Mouse (Mus musculus) liver, postnatal 0 days (tissue): Measurements from ENCODE around the gene Sox12. TPM values are rescaled to one million over a fixed set of nuclear protein-coding genes. Genes with fewer than 3 reads are reported as not detected.

Experiments used
- ATAC-seq: fragments of 200-750 bp; cut with Nextera tagmentation; 2 replicates; pipeline ENCODE4 v1.8.0; 2017; ENCODE audit warnings: mild to moderate bottlenecking, moderate library complexity
- DNase-seq: peaks from one replicate; pipeline ENCODE4 v3.0.0-alpha.2; 2016
- H3K27ac ChIP-seq: fragments of 300-500 bp; sonication (generic); 2 replicates; pipeline ENCODE4 v1.5.1; 2014; ENCODE audit warnings: antibody characterized with exemption, moderate library complexity, mild to moderate bottlenecking, low read depth
- H3K27me3 ChIP-seq: fragments of 300-500 bp; sonication (generic); 2 replicates; pipeline ENCODE4 v1.6.1; 2014; ENCODE audit warnings: low read length, control low read depth, mixed read lengths; ENCODE audit not compliant: insufficient read depth
- H3K36me3 ChIP-seq: fragments of 300-500 bp; sonication (generic); replicated peaks from 2 replicates; pipeline ENCODE4 v1.6.1; 2014; ENCODE audit warnings: mild to moderate bottlenecking, control low read depth, low read length, moderate library complexity, mixed read lengths; ENCODE audit not compliant: insufficient read depth
- H3K4me1 ChIP-seq: fragments of 300-500 bp; sonication (generic); 2 replicates; pipeline ENCODE4 v1.6.1; 2014; ENCODE audit warnings: antibody characterized with exemption, mild to moderate bottlenecking, control low read depth; ENCODE audit not compliant: insufficient read depth
- H3K4me2 ChIP-seq: fragments of 300-500 bp; sonication (generic); 2 replicates; pipeline ENCODE4 v1.6.1; 2014; ENCODE audit warnings: low read depth, mild to moderate bottlenecking, low read length, moderate library complexity, mixed read lengths
- H3K4me3 ChIP-seq: fragments of 300-500 bp; sonication (generic); 2 replicates; pipeline ENCODE4 v1.5.1; 2014; ENCODE audit warnings: low read depth, low read length
- H3K9ac ChIP-seq: fragments of 300-500 bp; sonication (generic); replicated peaks from 2 replicates; pipeline ENCODE4 v1.6.1; 2014; ENCODE audit warnings: mild to moderate bottlenecking, moderate library complexity
- H3K9me3 ChIP-seq: fragments of 300-500 bp; sonication (generic); 2 replicates; pipeline ENCODE4 v1.6.1; 2016; ENCODE audit warnings: mild to moderate bottlenecking, control low read depth, low read length, mixed read lengths
- CTCF ChIP-seq: sonication (generic); IDR thresholded peaks from 2 replicates; pipeline ENCODE4 v1.5.1; 2016; ENCODE audit warnings: antibody characterized with exemption, low read depth
- EP300 ChIP-seq: IDR thresholded peaks from 2 replicates; pipeline ENCODE4 v1.6.1; 2016; ENCODE audit warnings: antibody characterized with exemption, low read depth, mild to moderate bottlenecking
- WGBS: fragments of 180-500 bp; shearing (Covaris S2); extraction: QIAGEN DNeasy Blood & Tissue Kit; methylation state at CpG from one replicate; pipeline ENCODE4 v1.1.7; 2014; ENCODE audit not compliant: insufficient replicate concordance; 5-methylcytosine and 5-hydroxymethylcytosine counted together
- polyA plus RNA-seq: library from polyadenylated mRNA; unstranded; fragments of >200 nt; fragmentation: Nextera tagmentation; extraction: Ambion mirVana; gene quantifications from 2 replicates; pipeline ENCODE4 v1.2.1, GENCODE M21; 2015

Sox12 gene
- polyA plus RNA-seq, 1 experiment from 2014 or later = 1.2 TPM

GRCm38 (mm10) chr2:152396110-152397003, 1.5 kb downstream of the Sox12 start:
- 2% methylated on average over 43 of the region's 46 CpGs for WGBS
- H3K27ac ChIP-seq = peak overlapping the region; percentile 93
- peak; percentile 51 for ATAC-seq
- no peaks in the 10 kb centered on the region for H3K27me3 ChIP-seq
- H3K4me1 ChIP-seq = peaks cover 28% of the 10 kb centered on the region
- peak overlapping the region; percentile 90 for H3K4me2 ChIP-seq
- H3K9ac ChIP-seq = peak overlapping the region; percentile 73
- peak overlapping the region; percentile 73 for H3K4me3 ChIP-seq
- no peaks in the 10 kb centered on the region for H3K9me3 ChIP-seq
- H3K36me3 ChIP-seq = no peaks in the 10 kb centered on the region
- DNase-seq = peak; percentile 88
- peak; percentile 57 for TF ChIP-seq CTCF
- no peak for TF ChIP-seq EP300

- no peaks in the 10 kb centered on the region for H3K27me3 ChIP-seq
- H3K4me2 ChIP-seq = peak overlapping the region; percentile 90
- no peak for ATAC-seq
- peak overlapping the region; percentile 73 for H3K4me3 ChIP-seq
- peaks cover 28% of the 10 kb centered on the region for H3K4me1 ChIP-seq
- no peak for DNase-seq
- no peak overlapping the region for H3K9ac ChIP-seq
- H3K27ac ChIP-seq = no peak overlapping the region
- 42% methylated on average over 12 of the region's 13 CpGs for WGBS
- H3K36me3 ChIP-seq = no peaks in the 10 kb centered on the region
- no peaks in the 10 kb centered on the region for H3K9me3 ChIP-seq
- TF ChIP-seq EP300 (no peak), CTCF (no peak)
Observed at GRCm38 (mm10) chr2:152395271-152395920, 2.5 kb downstream of the Sox12 start.

- no peak for DNase-seq
- TF ChIP-seq EP300 = no peak
- TF ChIP-seq CTCF = no peak
- H3K27me3 ChIP-seq = no peaks in the 10 kb centered on the region
- WGBS = 65% methylated on average over 9 of the region's 9 CpGs
- H3K9me3 ChIP-seq = no peaks in the 10 kb centered on the region
- no peak overlapping the region for H3K4me3 ChIP-seq
- H3K4me2 ChIP-seq = no peak overlapping the region
- H3K4me1 ChIP-seq = peaks cover 20% of the 10 kb centered on the region
- H3K27ac ChIP-seq = no peak overlapping the region
- ATAC-seq = no peak
- H3K36me3 ChIP-seq = no peaks in the 10 kb centered on the region
- no peak overlapping the region for H3K9ac ChIP-seq
Observed at GRCm38 (mm10) chr2:152393225-152394017, 4.4 kb downstream of the Sox12 start.

GRCm38 (mm10) chr2:152392786-152393185, 5.1 kb downstream of the Sox12 start:
- no peak overlapping the region for H3K4me3 ChIP-seq
- no peak overlapping the region for H3K9ac ChIP-seq
- ATAC-seq = no peak
- peaks cover 20% of the 10 kb centered on the region for H3K4me1 ChIP-seq
- H3K27me3 ChIP-seq = no peaks in the 10 kb centered on the region
- no peak overlapping the region for H3K4me2 ChIP-seq
- 22% methylated on average over 3 of the region's 3 CpGs for WGBS
- no peak for DNase-seq
- H3K36me3 ChIP-seq = no peaks in the 10 kb centered on the region
- no peak overlapping the region for H3K27ac ChIP-seq
- no peak for TF ChIP-seq EP300
- TF ChIP-seq CTCF = peak; percentile 89
- no peaks in the 10 kb centered on the region for H3K9me3 ChIP-seq

- Histone ChIP-seq H3K4me3 (no peak overlapping the region), H3K36me3 (no peaks in the 10 kb centered on the region), H3K4me2 (no peak overlapping the region), H3K27me3 (no peaks in the 10 kb centered on the region), H3K9ac (no peak overlapping the region), H3K4me1 (no peaks in the 10 kb centered on the region), H3K9me3 (no peaks in the 10 kb centered on the region), H3K27ac (no peak overlapping the region)
- TF ChIP-seq CTCF = no peak
- no peak for TF ChIP-seq EP300
- 76% methylated on average over 4 of the region's 4 CpGs for WGBS
- no peak for ATAC-seq
- no peak for DNase-seq
Observed at GRCm38 (mm10) chr2:152384191-152384590, 13.7 kb downstream of the Sox12 start.

- Histone ChIP-seq H3K36me3 (no peaks in the 10 kb centered on the region), H3K4me3 (no peak within 1 kb of the TSS), H3K9me3 (no peaks in the 10 kb centered on the region), H3K27me3 (peaks cover 33% of the 10 kb centered on the region), H3K27ac (no peak within 1 kb of the TSS), H3K4me1 (no peaks in the 10 kb centered on the region), H3K9ac (no peak within 1 kb of the TSS), H3K4me2 (no peak within 1 kb of the TSS)
- DNase-seq (no peak), ATAC-seq (no peak)
- WGBS = 10% methylated on average over 16 of the region's 16 CpGs
- no peak for TF ChIP-seq EP300
- no peak for TF ChIP-seq CTCF
Observed at GRCm38 (mm10) chr2:152376345-152376741, 21.5 kb downstream of the Sox12 start, which contains the start of gene Nrsn2. Gene Nrsn2, minus strand, starts transcription at chr2:152376638.
